Mouse (Mus musculus) cerebellum, adult 11 months (tissue): ENCODE data around the gene Rps15.

Experiments
- DNase-seq: peaks from one replicate; pipeline ENCODE4 v3.0.0; 2022

Rps15 gene

GRCm38 (mm10) chr10:80342749-80343424, 50.6 kb downstream of the Rps15 start:
- DNase-seq, result no peak

GRCm38 (mm10) chr10:80343425-80343895, 51.2 kb downstream of the Rps15 start:
- DNase-seq, result no peak
